Mouse (Mus musculus) kidney, embryonic 16.5 days (tissue): ENCODE results near the gene Adra2b. TPM values are rescaled to one million over a fixed set of nuclear protein-coding genes. Genes with fewer than 3 reads are reported as not detected.

Source experiments
- ATAC-seq: fragments of 200-750 bp; cut with Nextera tagmentation; 2 replicates; pipeline ENCODE4 v1.8.0; 2017; ENCODE audit warnings: moderate TSS enrichment; ENCODE audit not compliant: low FRiP score, low TSS enrichment
- H3K27ac ChIP-seq: fragments of 300-500 bp; sonication (generic); 2 replicates; pipeline ENCODE4 v1.5.1; 2014; ENCODE audit warnings: low read length
- H3K27me3 ChIP-seq: fragments of 300-500 bp; sonication (generic); 2 replicates; pipeline ENCODE4 v1.6.1; 2014; ENCODE audit warnings: low read length, control low read depth, mixed read lengths; ENCODE audit not compliant: insufficient read depth
- H3K36me3 ChIP-seq: fragments of 300-500 bp; sonication (generic); 2 replicates; pipeline ENCODE4 v1.6.1; 2014; ENCODE audit warnings: low read length, control low read depth, mixed read lengths; ENCODE audit not compliant: insufficient read depth
- H3K4me1 ChIP-seq: fragments of 300-500 bp; sonication (generic); 2 replicates; pipeline ENCODE4 v1.6.1; 2014; ENCODE audit warnings: low read length, control low read depth, mixed read lengths; ENCODE audit not compliant: insufficient read depth
- H3K4me2 ChIP-seq: fragments of 300-500 bp; sonication (generic); replicated peaks from 2 replicates; pipeline ENCODE4 v1.6.1; 2014; ENCODE audit warnings: low read depth, low read length
- H3K4me3 ChIP-seq: fragments of 300-500 bp; sonication (generic); 2 replicates; pipeline ENCODE4 v1.5.1; 2014; ENCODE audit warnings: mild to moderate bottlenecking, low read length
- H3K9ac ChIP-seq: fragments of 300-500 bp; sonication (generic); replicated peaks from 2 replicates; pipeline ENCODE4 v1.6.1; 2014; ENCODE audit warnings: low read length
- H3K9me3 ChIP-seq: fragments of 300-500 bp; sonication (generic); 2 replicates; pipeline ENCODE4 v1.6.1; 2016; ENCODE audit warnings: low read length, control low read depth
- WGBS: fragments of 180-500 bp; shearing (Covaris S2); extraction: QIAGEN DNeasy Blood & Tissue Kit; methylation state at CpG from one replicate; pipeline ENCODE4 v1.1.7; 2014; 5-methylcytosine and 5-hydroxymethylcytosine counted together
- polyA plus RNA-seq: library from polyadenylated mRNA; unstranded; fragments of >200 nt; fragmentation: Nextera tagmentation; extraction: Ambion mirVana; gene quantifications from 2 replicates; pipeline ENCODE4 v1.2.1, GENCODE M21; 2015

Adra2b gene
- polyA plus RNA-seq, 1 experiment from 2014 or later = 7.8 TPM

GRCm38 (mm10) chr2:127324456-127324855 lies 38.6 kb upstream of the Adra2b start:
- no peak for ATAC-seq
- Histone ChIP-seq H3K9me3 (no peaks in the 10 kb centered on the region), H3K36me3 (no peaks in the 10 kb centered on the region), H3K4me1 (peaks cover 10% of the 10 kb centered on the region), H3K27ac (no peak overlapping the region), H3K9ac (no peak overlapping the region), H3K27me3 (no peaks in the 10 kb centered on the region), H3K4me2 (no peak overlapping the region), H3K4me3 (no peak overlapping the region)
- WGBS = 35% methylated on average over 7 of the region's 7 CpGs

- Histone ChIP-seq H3K4me2 (no peak overlapping the region), H3K27ac (peak overlapping the region; percentile 67), H3K9ac (no peak overlapping the region), H3K4me1 (peaks cover 11% of the 10 kb centered on the region), H3K36me3 (no peaks in the 10 kb centered on the region), H3K9me3 (no peaks in the 10 kb centered on the region), H3K27me3 (no peaks in the 10 kb centered on the region), H3K4me3 (no peak overlapping the region)
- ATAC-seq = peak; percentile 46; the same call in 1 of the 2 replicates
- WGBS = 65% methylated on average over 12 of the region's 12 CpGs
Measured at GRCm38 (mm10) chr2:127328090-127328851, 34.7 kb upstream of the Adra2b start.

GRCm38 (mm10) chr2:127332807-127333570 lies 30.0 kb upstream of the Adra2b start:
- Histone ChIP-seq H3K36me3 (no peaks in the 10 kb centered on the region), H3K4me1 (peaks cover 33% of the 10 kb centered on the region), H3K27ac (no peak overlapping the region), H3K9ac (no peak overlapping the region), H3K4me2 (no peak overlapping the region), H3K4me3 (no peak overlapping the region), H3K27me3 (no peaks in the 10 kb centered on the region), H3K9me3 (no peaks in the 10 kb centered on the region)
- ATAC-seq = no peak
- WGBS = 74% methylated on average over 14 of the region's 14 CpGs

- Histone ChIP-seq H3K27ac (0 out of 2 replicates have a peak overlapping the region, but pooled peaks have one; percentile 10), H3K9ac (0 out of 2 replicates have a peak overlapping the region, but pooled peaks have one; percentile 29), H3K4me2 (no peak overlapping the region), H3K9me3 (no peaks in the 10 kb centered on the region), H3K27me3 (no peaks in the 10 kb centered on the region), H3K4me3 (no peak overlapping the region), H3K4me1 (peaks cover 30% of the 10 kb centered on the region), H3K36me3 (no peaks in the 10 kb centered on the region)
- WGBS = 68% methylated on average over 5 of the region's 5 CpGs
- ATAC-seq = no peak
Measured at GRCm38 (mm10) chr2:127333945-127334603, 28.9 kb upstream of the Adra2b start.

- ATAC-seq = 0 out of 2 replicates have a peak, but pooled peaks have one; percentile 1
- peak overlapping the region; percentile 74; the same call in 1 of the 2 replicates for H3K27ac ChIP-seq
- no peak overlapping the region for H3K4me3 ChIP-seq
- peaks cover 27% of the 10 kb centered on the region for H3K4me1 ChIP-seq
- WGBS = 31% methylated on average over 11 of the region's 11 CpGs
- 0 out of 2 replicates have a peak overlapping the region, but pooled peaks have one; percentile 29 for H3K9ac ChIP-seq
- H3K27me3 ChIP-seq = no peaks in the 10 kb centered on the region
- H3K36me3 ChIP-seq = no peaks in the 10 kb centered on the region
- H3K4me2 ChIP-seq = peak overlapping the region; percentile 88
- no peaks in the 10 kb centered on the region for H3K9me3 ChIP-seq
Measured at GRCm38 (mm10) chr2:127335078-127335541, 27.9 kb upstream of the Adra2b start.

- Histone ChIP-seq H3K4me2 (peak within 1 kb of the TSS; percentile 88), H3K4me3 (peak within 1 kb of the TSS; percentile 61), H3K27me3 (no peaks in the 10 kb centered on the region), H3K9ac (peak within 1 kb of the TSS; percentile 76), H3K9me3 (no peaks in the 10 kb centered on the region), H3K4me1 (peaks cover 27% of the 10 kb centered on the region), H3K27ac (peak within 1 kb of the TSS; percentile 74), H3K36me3 (no peaks in the 10 kb centered on the region)
- WGBS = 0% methylated on average over 72 of the region's 76 CpGs
- peak; percentile 92 for ATAC-seq
Measured at GRCm38 (mm10) chr2:127335767-127336496, 27.1 kb upstream of the Adra2b start, which contains the start of gene Dusp2. Gene Dusp2, plus strand, starts transcription at chr2:127336159.

- Histone ChIP-seq H3K9me3 (no peaks in the 10 kb centered on the region), H3K4me2 (peak overlapping the region; percentile 88), H3K4me3 (peak overlapping the region; percentile 61), H3K9ac (peak overlapping the region; percentile 76), H3K27ac (no peak overlapping the region; the same call in 1 of the 2 replicates), H3K36me3 (no peaks in the 10 kb centered on the region), H3K4me1 (peaks cover 27% of the 10 kb centered on the region), H3K27me3 (no peaks in the 10 kb centered on the region)
- 3% methylated on average over 31 of the region's 33 CpGs for WGBS
- no peak for ATAC-seq
Measured at GRCm38 (mm10) chr2:127336497-127336832, 26.5 kb upstream of the Adra2b start.

- Histone ChIP-seq H3K27me3 (no peaks in the 10 kb centered on the region), H3K36me3 (no peaks in the 10 kb centered on the region), H3K9me3 (no peaks in the 10 kb centered on the region), H3K9ac (peak overlapping the region; percentile 76), H3K27ac (no peak overlapping the region), H3K4me1 (peaks cover 27% of the 10 kb centered on the region), H3K4me2 (peak overlapping the region; percentile 88), H3K4me3 (peak overlapping the region; percentile 61)
- 43% methylated on average over 5 of the region's 5 CpGs for WGBS
- ATAC-seq = no peak
Measured at GRCm38 (mm10) chr2:127336885-127337284, 26.1 kb upstream of the Adra2b start.

GRCm38 (mm10) chr2:127337531-127337930 lies 25.5 kb upstream of the Adra2b start:
- peaks cover 27% of the 10 kb centered on the region for H3K4me1 ChIP-seq
- H3K27ac ChIP-seq = no peak overlapping the region
- peak overlapping the region; percentile 88 for H3K4me2 ChIP-seq
- H3K9ac ChIP-seq = no peak overlapping the region
- ATAC-seq = no peak
- peak overlapping the region; percentile 61 for H3K4me3 ChIP-seq
- no peaks in the 10 kb centered on the region for H3K9me3 ChIP-seq
- WGBS = 63% methylated on average over 11 of the region's 11 CpGs
- no peaks in the 10 kb centered on the region for H3K36me3 ChIP-seq
- H3K27me3 ChIP-seq = no peaks in the 10 kb centered on the region
